Mouse (Mus musculus): Measurements from ENCODE around the gene Gm6812.
"Not testable (repeated sequence)": the region's sequence is repeated elsewhere in the genome, so short reads cannot be mapped to it uniquely, and the experiment has no call there.

Gm6812 gene

GRCm38 (mm10) chrX:68892953-68893352 lies at the start of gene Gm6812:
TSS of gene Gm6812 (minus strand) at chrX:68893053.
- DNase-seq (ENCODE audit: low spot score): not testable (repeated sequence)

- no peak for DNase-seq (ENCODE audit: low spot score)
Observed at GRCm38 (mm10) chrX:68865145-68865544, 27.7 kb downstream of the Gm6812 start.

Measured in T-cell, adult 2 months (primary cell).